Mouse (Mus musculus): ENCODE measurements around the gene Plbd1.

- TF ChIP-seq E2F4 (IDR thresholded peaks at IDR 0.05; ENCODE audit: insufficient read depth) (no peak), MYOG (IDR thresholded peaks at IDR 0.05; ENCODE audit: control insufficient read depth in 1 of 3, insufficient read depth in 1 of 3, insufficient read length in 2 of 3, low read depth in 2 of 3) (no peak), POLR2A (IDR thresholded peaks at IDR 0.05; ENCODE audit: insufficient read length, low read depth) (no peak), MAX (IDR thresholded peaks at IDR 0.05; ENCODE audit: low read depth) (no peak), USF1 (IDR thresholded peaks at IDR 0.05; ENCODE audit: low read depth) (no peak), CEBPB (IDR thresholded peaks at IDR 0.05; ENCODE audit: insufficient read depth, poor library complexity, severe bottlenecking) (no peak), POLR2AphosphoS2 (IDR thresholded peaks at IDR 0.05; ENCODE audit: insufficient read length, low read depth) (no peak), SRF (IDR thresholded peaks at IDR 0.05; ENCODE audit: control insufficient read depth, insufficient read length, low read depth) (no peak), TCF12 (IDR thresholded peaks at IDR 0.05; ENCODE audit: insufficient read depth, poor library complexity, severe bottlenecking) (no peak), TCF3 (IDR thresholded peaks at IDR 0.05; ENCODE audit: insufficient read length, low read depth) (no peak), MYOD1 (IDR thresholded peaks at IDR 0.05; ENCODE audit: control insufficient read depth in 1 of 3, insufficient read length in 2 of 3, low read depth in 2 of 3) (no peak)
Observed at GRCm38 (mm10) chr6:136594541-136594940, 67.2 kb downstream of the Plbd1 start.

Measured in myocyte (in vitro differentiated cells).